Mouse (Mus musculus) inflammation-experienced regulatory T-cells, adult 16 weeks (primary cell): ENCODE data around the gene Gm7982. TPM values are rescaled to one million over a fixed set of nuclear protein-coding genes. Genes with fewer than 3 reads are reported as not detected.

Experiments used
- polyA plus RNA-seq: library from polyadenylated mRNA; unstranded; fragments of 100-300 nt; shearing (Covaris generic); gene quantifications from one replicate; pipeline ENCODE4 v1.2.1, GENCODE M21; 2017

Gm7982 gene
- polyA plus RNA-seq: not detected

GRCm38 (mm10) chr5:95741714-95742113 is at the start of gene Gm7982:
Gene Gm7982 (plus strand): TSS chr5:95742014.

GRCm38 (mm10) chr5:95736073-95736472 is 5.7 kb upstream of the Gm7982 start, which contains the start of gene Gm7978:
Gene Gm7978 (minus strand): TSS chr5:95736173.

GRCm38 (mm10) chr5:95775690-95776089 is 33.9 kb downstream of the Gm7982 start, which contains the start of gene E330014E10Rik:
Gene E330014E10Rik (plus strand): TSS chr5:95775990.

Other genes starting within 250 kb of the Gm7982 start
- gene Gm3286, start 231.3 kb upstream of the Gm7982 start, polyA plus RNA-seq: not detected
- not detected for gene Gm7971, start 147.1 kb upstream of the Gm7982 start, polyA plus RNA-seq
- gene Gm7978, start 5.8 kb upstream of the Gm7982 start, polyA plus RNA-seq: not detected
- gene E330014E10Rik, start 34.0 kb downstream of the Gm7982 start, polyA plus RNA-seq: not detected
- gene Cxcl13, start 214.9 kb downstream of the Gm7982 start, polyA plus RNA-seq: 0.60 TPM